Mouse (Mus musculus): Measurements from ENCODE around the gene Gm10130.

- TF ChIP-seq HCFC1 (IDR thresholded peaks at IDR 0.05; ENCODE audit: borderline replicate concordance, insufficient read depth, low read length) (no peak), ZC3H11A (IDR thresholded peaks at IDR 0.05; ENCODE audit: borderline replicate concordance, low read depth, low read length) (no peak), ZNF384 (IDR thresholded peaks at IDR 0.05; ENCODE audit: low read depth, low read length) (no peak), MAFK (IDR thresholded peaks at IDR 0.05; ENCODE audit: insufficient read depth, low read depth, low read length) (no peak), CHD2 (IDR thresholded peaks at IDR 0.05; ENCODE audit: low read depth, low read length) (no peak)
Observed at GRCm38 (mm10) chr2:150390198-150390597, 66.7 kb downstream of the Gm10130 start.

Measured in ES-E14 (cell line).